In the genomic region with DNA sequence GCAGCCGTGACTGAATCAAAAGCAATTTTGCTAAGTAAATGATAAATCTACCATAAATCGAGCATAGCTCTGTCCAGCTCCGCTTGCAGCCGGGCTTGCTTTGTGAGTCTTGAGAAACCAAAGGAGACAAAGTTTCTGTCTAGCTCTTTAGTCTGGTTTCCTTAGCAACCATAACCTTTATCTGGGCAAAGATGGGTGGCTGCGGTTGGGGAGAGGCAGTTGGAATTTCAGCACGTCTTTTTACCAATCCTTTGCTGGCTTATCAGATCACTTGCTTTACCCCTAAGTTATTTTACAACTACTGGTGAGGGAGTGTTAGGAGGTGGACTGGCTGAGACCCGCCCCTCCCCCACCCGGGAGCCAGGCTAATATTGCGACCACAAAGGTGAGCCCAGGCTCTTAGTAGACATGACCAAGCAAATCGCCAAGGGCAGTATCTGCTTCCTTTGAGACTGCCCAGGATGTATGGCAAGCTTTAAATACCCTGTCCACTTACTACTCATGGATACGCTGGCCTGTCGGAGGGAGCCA, we compare ENCODE assay signal across 16 mouse cellular contexts. TPM values are rescaled to one million over a fixed set of nuclear protein-coding genes. Genes with fewer than 3 reads are reported as not detected.
A peak's percentile ranks its signal among the peaks of the same experiment; 100 is the strongest.
DNase-seq lines count a peak whose midpoint lies in the region; ATAC-seq lines count a peak whose summit lies in the region.
"Had no signal": no experiment of that assay in that cellular context is flagged by ENCODE, and none has a peak within 500 bp of the region (broad histone marks: within the 10 kb centered on the region; RNA-seq: fewer than 3 reads in every experiment).

No protein-coding gene starts in this region.

- no peak overlapping the region for H3K4me2 ChIP-seq in embryonic facial prominence, embryonic 13.5 days
- no peak overlapping the region for H3K4me2 ChIP-seq in hindbrain, embryonic 12.5 days (replicated peaks)
- H3K4me2 ChIP-seq in midbrain, embryonic 14.5 days (ENCODE audit: low read length): no peak overlapping the region
- H3K4me2 ChIP-seq: heart, embryonic 15.5 days; lung, embryonic 15.5 days had no signal

- DNase-seq in embryonic facial prominence, embryonic 10.5 days (ENCODE audit: low spot score): peak; percentile 25
- peak; percentile 74 for DNase-seq in midbrain, embryonic 14.5 days
- DNase-seq in layer of hippocampus, postnatal 36 days: no peak
- no peak for DNase-seq in heart, adult 8-10 months (ENCODE audit: low spot score)
- no peak for DNase-seq in c-Kit-positive CD71-positive TER-119-positive erythroid progenitor cells, embryonic 14.5 days (ENCODE audit: low spot score)
- DNase-seq: adrenal gland, adult 2 months; cerebellum, postnatal 25 days; gastrocnemius, postnatal 25 days; kidney, postnatal 36 days; liver had no signal

- H3K9ac ChIP-seq in embryonic facial prominence, embryonic 13.5 days: no peak overlapping the region
- H3K9ac ChIP-seq in hindbrain, embryonic 12.5 days: no peak overlapping the region
- no peak overlapping the region for H3K9ac ChIP-seq in midbrain, embryonic 14.5 days (replicated peaks; ENCODE audit: low read length)
- H3K9ac ChIP-seq: heart, embryonic 15.5 days; lung, embryonic 15.5 days had no signal

- WGBS in embryonic facial prominence, embryonic 10.5 days: 61% methylated on average over 12 of the region's 12 CpGs
- WGBS in embryonic facial prominence, embryonic 13.5 days: 54% methylated on average over 12 of the region's 12 CpGs
- whole genome bisulfite sequencing in hindbrain, embryonic 12.5 days: 37% methylated on average over 12 of the region's 12 CpGs
- 26% methylated on average over 12 of the region's 12 CpGs for WGBS in midbrain, embryonic 14.5 days

- no peaks in the 10 kb centered on the region for H3K9me3 ChIP-seq in embryonic facial prominence, embryonic 10.5 days
- no peaks in the 10 kb centered on the region for H3K9me3 ChIP-seq in embryonic facial prominence, embryonic 13.5 days
- no peaks in the 10 kb centered on the region for H3K9me3 ChIP-seq in hindbrain, embryonic 12.5 days (replicated peaks)
- no peaks in the 10 kb centered on the region for H3K9me3 ChIP-seq in midbrain, embryonic 14.5 days (ENCODE audit: control insufficient read depth, low read length)
- H3K9me3 ChIP-seq: heart, embryonic 15.5 days; lung, embryonic 15.5 days had no signal

- no peak overlapping the region for H3K4me3 ChIP-seq in embryonic facial prominence, embryonic 10.5 days
- no peak overlapping the region for H3K4me3 ChIP-seq in embryonic facial prominence, embryonic 13.5 days
- no peak overlapping the region for H3K4me3 ChIP-seq in hindbrain, embryonic 12.5 days
- no peak overlapping the region for H3K4me3 ChIP-seq in midbrain, embryonic 14.5 days (replicated peaks; ENCODE audit: low read depth, low read length)
- H3K4me3 ChIP-seq: heart, embryonic 15.5 days; lung, embryonic 15.5 days had no signal

- peaks cover 15% of the 10 kb centered on the region for H3K27me3 ChIP-seq in embryonic facial prominence, embryonic 10.5 days (replicated peaks; ENCODE audit: low read depth, poor library complexity, severe bottlenecking)
- no peaks in the 10 kb centered on the region for H3K27me3 ChIP-seq in embryonic facial prominence, embryonic 13.5 days
- peaks cover 3% of the 10 kb centered on the region; the same call in 1 of the 2 replicates for H3K27me3 ChIP-seq in hindbrain, embryonic 12.5 days
- H3K27me3 ChIP-seq in midbrain, embryonic 14.5 days (ENCODE audit: control insufficient read depth, insufficient read depth, low read length): no peaks in the 10 kb centered on the region
- H3K27me3 ChIP-seq: heart, embryonic 15.5 days; lung, embryonic 15.5 days; Patski had no signal

- no peak for ATAC-seq in embryonic facial prominence, embryonic 13.5 days (ENCODE audit: insufficient number of reproducible peaks, insufficient read depth, low FRiP score, low TSS enrichment, low read depth)
- ATAC-seq in hindbrain, embryonic 12.5 days (ENCODE audit: low FRiP score): no peak
- 0 out of 2 replicates have a peak, but pooled peaks have one; percentile 2 for ATAC-seq in midbrain, embryonic 14.5 days (ENCODE audit: low FRiP score, low TSS enrichment)
- ATAC-seq: intestine, postnatal 0 days; Patski had no signal

- H3K27ac ChIP-seq in embryonic facial prominence, embryonic 10.5 days (replicated peaks): peak overlapping the region; percentile 57
- H3K27ac ChIP-seq in embryonic facial prominence, embryonic 13.5 days: peak overlapping the region; percentile 17; the same call in 1 of the 2 replicates
- H3K27ac ChIP-seq in hindbrain, embryonic 12.5 days: peak overlapping the region; percentile 76
- H3K27ac ChIP-seq in midbrain, embryonic 14.5 days (replicated peaks; ENCODE audit: low read depth, low read length): peak overlapping the region; percentile 54
- H3K27ac ChIP-seq: heart, embryonic 15.5 days; lung, embryonic 15.5 days had no signal

- H3K36me3 ChIP-seq in embryonic facial prominence, embryonic 10.5 days (replicated peaks): peaks cover 13% of the 10 kb centered on the region
- H3K36me3 ChIP-seq in embryonic facial prominence, embryonic 13.5 days: peaks cover 15% of the 10 kb centered on the region
- peaks cover 5% of the 10 kb centered on the region; the same call in 1 of the 2 replicates for H3K36me3 ChIP-seq in hindbrain, embryonic 12.5 days
- H3K36me3 ChIP-seq in midbrain, embryonic 14.5 days (ENCODE audit: control insufficient read depth, insufficient read depth, low read length): peaks cover under 1% of the 10 kb centered on the region; the same call in 1 of the 2 replicates
- H3K36me3 ChIP-seq: heart, embryonic 15.5 days had no signal

- peaks cover 58% of the 10 kb centered on the region for H3K4me1 ChIP-seq in embryonic facial prominence, embryonic 10.5 days
- H3K4me1 ChIP-seq in embryonic facial prominence, embryonic 13.5 days: peaks cover 35% of the 10 kb centered on the region
- H3K4me1 ChIP-seq in hindbrain, embryonic 12.5 days: peaks cover 72% of the 10 kb centered on the region
- H3K4me1 ChIP-seq in midbrain, embryonic 14.5 days (ENCODE audit: control insufficient read depth, insufficient read depth, low read length): peaks cover 50% of the 10 kb centered on the region

RNA-seq across cellular contexts. Expression of gene Enc1, which starts 16.0 kb away (rescaled TPM):
- 5.6 and 6.8 TPM in 2 replicates for polyA plus RNA-seq in embryonic facial prominence, embryonic 10.5 days (2016; fragmentation: Nextera tagmentation; extraction: Ambion mirVana)
- polyA plus RNA-seq in embryonic facial prominence, embryonic 13.5 days (2015; fragmentation: Nextera tagmentation; extraction: Ambion mirVana): 7.0 and 9.4 TPM in 2 replicates
- polyA plus RNA-seq in hindbrain, embryonic 12.5 days (2016; fragmentation: Nextera tagmentation; extraction: Ambion mirVana): 28.8 and 29.1 TPM in 2 replicates
- 94.2 and 99.0 TPM in 2 replicates for polyA plus RNA-seq in midbrain, embryonic 14.5 days (2014; fragmentation: Nextera tagmentation; extraction: Ambion mirVana)
- total RNA-seq in layer of hippocampus, postnatal 36 days (2021): 100 to 1,000 TPM; 689 to 742 TPM
- total RNA-seq in heart, adult 8-10 months (2022): 1 to 10 TPM; 3.6 to 7.0 (median 4.7) TPM

RNA-seq across cellular contexts. Expression of gene Hexb, which starts 58.8 kb away (rescaled TPM):
- polyA plus RNA-seq in embryonic facial prominence, embryonic 10.5 days (2016; fragmentation: Nextera tagmentation; extraction: Ambion mirVana): 14.1 and 18.4 TPM in 2 replicates
- 26.8 and 33.4 TPM in 2 replicates for polyA plus RNA-seq in embryonic facial prominence, embryonic 13.5 days (2015; fragmentation: Nextera tagmentation; extraction: Ambion mirVana)
- polyA plus RNA-seq in hindbrain, embryonic 12.5 days (2016; fragmentation: Nextera tagmentation; extraction: Ambion mirVana): 25.8 and 29.3 TPM in 2 replicates
- polyA plus RNA-seq in midbrain, embryonic 14.5 days (2014; fragmentation: Nextera tagmentation; extraction: Ambion mirVana): 32.4 and 38.7 TPM in 2 replicates
- 100 to 1,000 TPM; 117 to 122 TPM for total RNA-seq in layer of hippocampus, postnatal 36 days (2021)
- total RNA-seq in heart, adult 8-10 months (2022): 10 to 100 TPM; 20.9 to 25.2 (median 22.4) TPM

Comparison
In these comparisons a context has a peak if more than half of its experiments do, and no peak if none do; other contexts are left out.
1. DNase-seq: peak in embryonic facial prominence, embryonic 10.5 days (single experiment) and midbrain, embryonic 14.5 days (single experiment); none in layer of hippocampus, postnatal 36 days (0 of 2), heart, adult 8-10 months (single experiment) and c-Kit-positive CD71-positive TER-119-positive erythroid progenitor cells, embryonic 14.5 days (single experiment).
2. H3K27ac ChIP-seq: peak in every context shown above with its lines; median percentile 76 in hindbrain, embryonic 12.5 days; 57 in embryonic facial prominence, embryonic 10.5 days; 54 in midbrain, embryonic 14.5 days; 17 in embryonic facial prominence, embryonic 13.5 days.